Mouse (Mus musculus) T-helper 1 cell (primary cell): Measurements from ENCODE around the gene Ccl22.

Experiments
- in situ Hi-C: fragments of 300-600 bp; cut with MboI, MseI; formaldehyde crosslinking; loops from one replicate; pipeline ENCODE4 v1.15.1; 2025; ENCODE audit warnings: high pct_unique_total_duplicates

Gene Ccl22

DNA sequence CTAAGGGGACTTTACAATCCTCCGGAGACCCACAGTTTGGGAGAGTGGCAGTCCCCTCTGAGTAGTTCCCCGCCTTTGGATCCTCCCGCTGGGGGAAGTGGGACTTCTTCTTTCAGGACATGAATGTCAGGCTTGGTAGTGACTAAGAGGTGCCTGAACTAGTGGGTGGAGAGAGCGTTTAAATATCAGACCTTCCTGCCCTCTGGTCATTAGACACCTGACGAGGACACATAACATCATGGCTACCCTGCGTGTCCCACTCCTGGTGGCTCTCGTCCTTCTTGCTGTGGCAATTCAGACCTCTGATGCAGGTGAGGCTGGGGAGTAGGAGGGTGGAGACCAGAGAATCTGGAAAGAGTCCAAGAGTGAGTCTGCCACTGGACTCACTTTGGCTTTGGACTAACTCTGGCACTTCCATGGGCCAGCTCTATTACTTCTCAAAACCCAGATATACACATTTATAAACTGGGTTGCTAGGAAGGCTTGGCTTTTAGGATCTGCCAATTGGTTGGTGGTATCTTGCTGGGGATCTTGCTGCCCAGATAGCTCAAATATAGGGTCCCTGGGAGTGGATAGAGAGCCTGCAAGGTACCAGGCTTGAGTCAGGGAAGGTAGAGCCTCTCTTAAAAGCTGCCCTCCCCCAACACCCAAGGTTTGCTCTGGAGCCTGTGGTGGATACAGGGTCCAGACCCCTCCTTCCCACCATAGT is at the start of gene Ccl22:
TSS of gene Ccl22 (plus strand) at position 115 of the 709 bp plus-strand sequence.
- in situ Hi-C loops, result loop anchor here (10.0 kb wide), 1 partner anchor 439 kb away; no protein-coding TSS in a partner anchor

DNA sequence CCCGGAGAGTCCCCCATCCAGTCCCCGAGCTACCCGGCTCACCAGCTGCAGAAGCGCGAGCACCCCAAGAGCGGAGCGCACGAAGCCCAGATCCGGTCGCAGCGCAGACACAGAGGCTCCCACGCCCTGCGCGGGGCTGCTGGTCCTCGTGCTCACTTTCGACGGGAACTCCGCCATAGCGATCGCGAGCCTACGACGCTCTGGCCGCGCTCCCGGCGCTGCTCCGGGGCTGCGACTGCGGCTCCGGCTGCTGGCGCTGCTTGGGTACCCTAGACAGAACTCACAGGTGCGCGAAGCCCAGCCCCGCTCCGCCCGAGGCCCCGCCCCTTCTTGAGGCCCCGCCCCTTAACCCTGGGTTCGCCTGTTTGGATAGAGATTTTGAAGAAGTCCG is 49.4 kb upstream of the Ccl22 start, which contains the start of gene Pllp:
TSS of gene Pllp (minus strand) at position 285 of the 391 bp plus-strand sequence.
- in situ Hi-C loops, result no loop called here

DNA sequence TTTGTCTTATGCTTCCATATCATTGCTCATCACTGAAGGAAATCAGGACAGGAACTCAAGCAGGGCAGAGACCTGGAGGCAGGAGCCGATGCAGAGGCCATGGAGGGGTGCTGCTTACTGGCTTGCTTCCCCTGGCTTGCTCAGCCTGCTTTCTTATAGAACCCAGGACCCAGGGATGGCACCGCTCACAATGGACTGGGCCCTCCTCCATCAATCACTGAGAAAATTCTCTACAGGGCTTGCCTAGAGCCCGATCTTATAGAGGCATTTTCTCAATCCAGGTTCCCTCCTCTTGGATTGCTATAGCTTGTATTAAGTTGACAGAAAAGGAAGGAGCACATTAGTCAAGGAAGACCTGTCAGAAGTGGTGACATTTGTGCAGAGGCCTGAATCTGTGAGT is 48.8 kb upstream of the Ccl22 start:
- in situ Hi-C loops, result no loop called here

DNA sequence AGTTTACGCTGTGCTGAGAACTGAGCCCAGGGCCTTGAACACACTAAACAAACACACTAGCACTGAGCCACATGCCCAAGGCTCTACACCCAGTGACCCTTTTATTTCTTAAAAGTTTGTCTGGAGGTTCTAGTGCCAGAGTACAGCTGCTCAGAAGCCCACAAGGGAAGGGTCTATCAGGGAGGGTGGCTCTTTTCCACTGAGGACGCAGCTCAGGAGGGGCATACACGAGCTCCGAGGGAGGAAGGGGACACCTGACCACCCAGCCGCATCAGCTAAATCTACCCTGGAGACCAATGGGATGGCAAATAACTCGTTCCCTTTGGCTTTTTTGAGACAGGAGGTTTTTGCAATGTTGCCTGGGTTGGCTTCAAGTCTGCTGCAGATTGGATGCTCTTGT is 47.4 kb upstream of the Ccl22 start:
- in situ Hi-C loops, result no loop called here

DNA sequence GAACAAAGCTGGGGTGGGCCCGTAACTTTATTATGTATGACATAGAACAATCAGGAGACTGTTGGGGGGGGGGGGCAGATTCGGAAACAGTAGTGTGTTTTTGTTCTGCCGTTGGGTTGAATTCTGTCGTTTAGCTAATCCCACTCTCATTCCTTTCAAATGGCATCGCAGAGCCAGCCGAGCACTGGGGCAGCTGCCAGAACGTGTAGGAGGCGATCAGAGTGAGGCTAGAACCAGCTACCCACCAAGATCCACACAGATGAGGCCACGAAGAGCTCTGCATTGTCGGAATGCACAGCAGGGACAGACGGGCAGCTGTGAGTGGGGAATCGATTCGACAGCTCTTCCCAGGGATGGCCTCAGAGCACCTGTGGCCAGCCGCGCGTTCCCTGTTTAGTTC is 46.0 kb upstream of the Ccl22 start:
- in situ Hi-C loops, result no loop called here

DNA sequence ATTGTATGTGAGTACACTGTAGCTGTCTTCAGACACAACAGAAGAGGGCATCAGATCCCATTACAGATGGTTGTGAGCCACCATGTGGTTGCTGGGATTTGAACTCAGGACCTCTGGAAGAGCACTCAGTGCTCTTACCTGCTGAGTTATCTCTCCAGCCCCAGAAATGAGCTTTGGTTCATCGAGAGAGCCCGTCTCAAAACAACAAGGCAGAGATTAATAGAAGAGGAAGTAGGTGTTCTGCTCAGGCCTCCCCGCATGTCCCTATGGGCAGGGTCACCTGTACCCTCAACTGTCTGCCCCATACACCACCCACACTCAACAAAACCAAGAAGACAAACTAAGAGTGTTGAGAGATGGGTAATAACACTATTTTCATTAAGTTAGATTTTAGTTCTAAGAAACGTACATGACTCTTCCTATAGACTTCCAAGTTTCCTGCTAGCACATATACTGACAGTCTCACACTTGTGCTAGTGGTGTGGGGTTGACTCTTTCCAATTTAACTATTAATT is 44.9 kb upstream of the Ccl22 start:
- in situ Hi-C loops, result no loop called here

DNA sequence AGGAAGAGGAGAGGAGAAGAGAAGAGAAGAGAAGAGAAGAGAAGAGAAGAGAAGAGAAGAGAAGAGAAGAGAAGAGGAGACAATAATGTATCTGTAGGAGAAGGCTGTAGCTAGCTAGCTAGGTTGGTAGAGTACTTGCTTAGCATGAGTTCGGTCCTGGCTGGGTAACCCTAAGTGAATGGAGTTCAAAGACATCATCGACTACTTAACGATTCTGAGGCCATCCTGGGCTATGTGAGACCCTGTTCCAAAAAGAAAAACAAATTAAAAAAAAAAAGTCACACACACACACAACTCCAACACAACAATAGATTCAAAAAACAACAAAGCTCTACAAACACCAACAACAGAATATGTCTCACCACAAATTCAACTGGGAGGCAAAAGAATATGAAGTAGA is 43.2 kb upstream of the Ccl22 start:
- in situ Hi-C loops, result no loop called here

DNA sequence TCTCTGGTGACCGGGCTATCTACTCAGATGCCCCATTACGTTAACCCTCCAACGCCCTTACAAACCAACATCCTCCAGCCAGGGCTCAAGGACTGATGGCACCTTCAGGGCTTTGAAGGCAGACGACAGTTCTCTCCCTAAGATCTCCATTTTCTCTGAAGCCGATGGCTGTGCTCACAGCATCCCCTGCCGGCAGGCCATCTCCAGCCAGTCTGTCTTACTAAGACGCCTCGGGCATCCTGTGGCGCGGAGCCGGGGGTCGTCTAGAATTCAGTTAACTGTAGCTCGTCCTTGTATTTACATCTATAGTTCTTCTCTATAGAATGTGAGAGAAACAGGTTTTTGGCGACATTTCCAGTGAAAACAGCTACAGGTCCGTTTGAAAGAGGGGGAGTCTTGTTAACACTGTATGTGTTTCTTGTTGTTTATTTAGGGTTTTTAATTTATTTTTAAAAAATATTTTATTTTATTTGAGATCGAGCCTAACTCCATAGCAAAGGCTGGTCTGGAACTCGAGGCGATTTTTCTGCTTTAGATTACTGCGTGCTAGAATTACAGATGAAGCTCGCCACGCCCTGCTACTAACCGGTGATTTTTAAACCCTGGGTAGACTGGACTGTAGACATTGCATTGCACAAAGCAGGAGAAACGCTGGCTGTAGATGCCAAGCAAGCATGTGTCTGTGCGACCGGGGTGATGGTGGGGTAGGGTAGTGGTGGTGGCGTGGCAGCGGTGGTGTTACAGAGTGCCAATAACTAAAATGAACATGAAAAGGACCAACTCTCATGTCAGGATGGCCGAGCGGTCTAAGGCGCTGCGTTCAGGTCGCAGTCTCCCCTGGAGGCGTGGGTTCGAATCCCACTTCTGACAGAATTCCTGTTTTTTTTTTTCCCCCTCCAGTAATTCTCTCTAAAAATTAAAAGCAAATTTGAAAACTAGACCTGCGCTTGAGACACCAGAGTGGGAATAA is 42.3 kb upstream of the Ccl22 start:
- in situ Hi-C loops, result no loop called here

DNA sequence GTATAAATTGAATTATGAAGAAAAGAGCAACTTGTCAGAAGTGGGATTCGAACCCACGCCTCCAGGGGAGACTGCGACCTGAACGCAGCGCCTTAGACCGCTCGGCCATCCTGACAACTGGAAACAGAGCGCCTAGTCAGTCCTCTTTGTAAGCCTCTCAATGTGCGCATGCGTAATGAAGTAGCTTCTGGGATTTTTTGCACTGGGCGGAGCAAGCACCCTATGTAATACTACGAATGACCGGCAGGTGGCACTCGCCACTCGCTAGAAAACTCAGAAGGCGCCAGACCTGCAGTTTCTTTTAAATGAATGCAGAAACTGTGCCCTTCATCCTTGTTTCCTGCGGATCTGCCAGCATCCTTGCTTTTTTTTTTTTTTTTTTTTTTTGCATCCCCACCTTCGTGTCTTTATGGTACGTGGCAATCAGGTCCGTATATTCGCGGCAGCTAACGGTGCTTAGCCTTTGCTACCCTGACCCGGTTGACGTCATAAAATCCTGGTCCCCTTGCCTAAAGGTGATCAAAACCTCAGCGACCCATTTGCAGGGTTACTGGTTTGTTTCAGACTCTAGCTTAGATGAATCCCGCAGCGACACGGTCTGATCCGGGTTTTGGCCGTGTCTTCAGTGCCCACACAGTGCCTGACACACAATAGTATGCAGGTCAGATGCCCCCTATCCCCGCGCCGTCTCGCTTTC is 41.3 kb upstream of the Ccl22 start:
- in situ Hi-C loops, result no loop called here

DNA sequence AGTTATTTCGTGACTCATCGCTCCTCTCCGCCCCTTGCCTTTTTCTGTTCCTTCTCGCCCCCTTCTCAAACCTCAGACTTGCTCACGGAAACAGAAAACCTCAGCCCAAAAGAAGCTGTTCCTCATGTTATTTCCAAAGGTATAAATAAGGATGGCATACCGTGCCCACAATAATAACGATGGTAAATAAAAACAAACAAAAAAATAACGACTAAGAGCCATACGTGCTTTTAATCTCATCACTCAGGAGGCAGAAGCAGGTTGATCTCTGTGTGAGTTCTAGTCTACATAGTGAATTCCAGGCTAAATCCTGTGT is 40.8 kb upstream of the Ccl22 start:
- in situ Hi-C loops, result no loop called here

DNA sequence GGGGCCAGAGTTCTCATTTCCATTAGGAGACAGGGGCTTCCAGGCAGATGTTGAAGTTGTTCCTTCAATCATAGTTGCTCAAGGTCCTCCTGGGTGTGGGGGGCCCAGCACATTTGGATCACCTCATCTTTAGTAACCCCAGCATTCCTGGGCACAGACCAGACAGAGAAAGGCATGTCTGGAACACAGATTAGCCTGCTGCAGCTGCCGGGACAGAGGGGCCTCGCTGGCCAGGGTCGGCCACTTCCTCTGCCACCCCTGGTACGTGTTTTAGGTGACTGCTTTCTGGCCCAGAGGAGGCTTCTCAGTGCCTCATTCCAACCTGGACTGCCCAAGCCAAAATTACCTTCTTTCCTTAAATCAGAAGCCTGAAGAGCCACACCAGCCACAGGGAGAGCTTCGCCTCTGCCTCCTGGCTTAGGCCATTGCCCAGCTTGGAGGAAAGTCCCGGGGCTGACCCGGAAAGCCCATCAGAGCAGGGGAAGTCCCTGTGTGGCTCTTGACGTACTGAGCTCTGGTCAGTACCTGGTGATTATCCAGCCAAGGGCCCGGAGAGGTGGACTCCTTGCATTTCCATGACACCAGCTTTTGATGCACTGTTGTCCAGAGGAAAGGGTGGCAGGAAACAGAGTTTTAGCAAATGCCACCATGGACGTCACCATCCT is 39.7 kb upstream of the Ccl22 start:
- in situ Hi-C loops, result loop anchor here (5.0 kb wide), 1 partner anchor 102 kb away; no protein-coding TSS in a partner anchor

DNA sequence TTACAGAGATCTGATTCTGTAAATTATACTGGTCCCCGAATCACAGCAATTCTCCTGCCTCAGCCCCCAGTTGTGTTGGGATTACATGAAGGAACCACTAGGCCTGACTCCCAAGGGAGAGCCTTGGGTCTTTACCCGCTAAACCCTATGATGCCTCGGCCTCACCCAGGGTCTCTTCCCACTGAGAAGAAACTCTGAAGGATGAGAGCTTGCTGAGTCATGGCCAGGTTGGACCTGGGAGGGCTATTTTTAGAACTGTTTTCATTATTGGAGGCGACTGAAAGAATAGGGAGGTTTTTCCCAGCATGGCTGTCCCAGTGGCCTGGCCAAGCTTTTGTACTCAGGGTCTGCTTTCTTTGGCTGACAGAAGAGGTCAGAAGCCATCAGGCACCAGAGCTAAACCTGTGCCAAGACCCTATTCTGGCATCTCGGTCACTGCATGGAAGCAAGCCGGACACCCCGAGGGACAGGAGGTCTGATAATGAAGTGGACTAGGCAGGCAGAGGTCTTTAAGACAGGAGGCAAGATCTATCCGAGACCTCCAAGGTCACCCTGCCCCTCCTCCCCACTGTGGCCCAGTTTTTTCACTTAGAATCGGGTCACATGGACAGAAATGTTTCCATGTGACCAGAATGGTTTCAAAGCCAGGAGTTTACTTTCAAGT is 38.5 kb upstream of the Ccl22 start:
- in situ Hi-C loops, result loop anchor here (5.0 kb wide), 1 partner anchor 100 kb away; no protein-coding TSS in a partner anchor

DNA sequence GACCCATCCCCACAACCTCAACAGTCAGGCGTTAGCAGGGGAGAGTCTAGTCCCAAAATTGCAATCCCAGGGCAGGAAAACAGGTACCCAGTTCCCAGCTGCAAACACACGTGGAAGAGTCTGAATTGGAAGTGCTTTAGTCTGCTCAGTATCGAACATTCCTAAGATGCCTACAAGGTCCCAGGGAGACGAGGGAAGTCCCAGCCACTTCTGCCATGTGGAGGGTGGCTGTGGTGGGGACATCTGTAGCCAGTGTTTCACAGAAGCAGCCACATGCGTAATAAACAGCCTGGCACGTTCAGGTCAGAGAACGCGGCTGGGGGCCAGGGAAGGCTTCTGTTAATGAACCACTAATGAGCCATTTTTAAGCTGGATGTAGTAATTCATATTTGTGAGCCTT is 35.1 kb upstream of the Ccl22 start:
- in situ Hi-C loops, result no loop called here

DNA sequence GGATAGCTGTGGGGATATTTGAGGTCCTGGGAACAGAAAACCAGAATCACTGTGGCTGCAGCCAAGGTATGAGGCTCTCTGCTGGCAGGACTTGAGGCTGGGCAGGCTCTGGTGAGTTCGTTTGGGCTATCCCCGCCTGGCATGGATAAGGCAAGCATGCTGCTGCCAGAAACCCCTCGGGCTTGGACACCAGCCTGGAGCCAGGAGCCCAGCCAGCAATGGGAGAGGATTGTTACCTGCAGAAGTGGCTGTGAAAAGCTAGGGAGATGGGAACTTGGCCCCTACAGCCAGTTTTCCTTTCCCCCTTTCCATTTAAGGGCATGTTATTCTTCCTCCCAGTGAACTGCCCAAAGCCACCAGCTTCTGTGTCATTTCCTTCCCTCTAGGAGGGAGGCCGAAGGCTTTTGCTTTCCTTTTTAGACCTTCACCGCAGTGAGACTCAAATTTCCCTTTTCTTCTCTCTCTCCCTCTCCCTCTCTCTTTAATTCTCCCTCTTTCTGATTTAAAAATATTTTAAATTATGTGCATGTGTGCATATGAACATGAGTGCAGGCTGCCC is 34.2 kb upstream of the Ccl22 start:
- in situ Hi-C loops, result no loop called here

DNA sequence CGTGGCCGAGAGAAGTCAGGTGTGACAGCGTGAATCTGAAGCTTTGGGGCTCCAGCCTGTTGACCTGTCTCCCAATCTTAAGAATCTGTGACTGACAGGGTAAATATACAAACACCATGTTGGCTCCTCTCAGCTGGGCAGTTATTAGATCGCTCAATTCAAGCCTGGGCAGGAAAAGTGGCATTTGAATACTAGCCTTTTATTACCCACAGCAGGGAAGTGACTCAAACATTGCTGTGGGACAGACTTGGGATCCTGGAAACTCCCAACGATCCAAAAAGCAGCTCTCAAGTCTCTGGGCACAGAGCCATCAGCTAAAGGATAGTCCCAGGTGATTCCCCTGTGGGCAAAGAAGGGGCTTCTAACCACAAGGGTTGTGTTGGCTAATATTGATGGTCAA is 30.8 kb upstream of the Ccl22 start:
- in situ Hi-C loops, result no loop called here

DNA sequence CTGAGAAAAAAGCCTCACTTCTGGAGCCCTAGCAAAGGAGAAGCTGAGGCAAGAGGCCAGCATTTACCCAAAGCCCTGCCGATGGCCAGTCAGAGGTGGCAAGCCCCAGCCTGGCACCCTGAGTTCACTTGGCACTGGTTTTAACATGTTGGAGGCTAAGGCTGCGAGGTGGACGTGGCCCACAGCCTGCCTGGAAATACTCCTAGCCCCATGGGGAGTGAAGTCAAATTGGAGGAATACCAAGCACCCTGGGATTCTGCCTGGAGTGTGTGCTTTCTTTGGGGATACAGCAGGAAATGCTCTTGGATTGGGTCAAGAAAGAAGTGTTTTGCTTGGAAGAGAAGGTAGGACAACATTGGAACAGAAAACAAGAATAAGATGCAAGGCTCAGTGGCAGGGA is 29.5 kb upstream of the Ccl22 start:
- in situ Hi-C loops, result no loop called here

DNA sequence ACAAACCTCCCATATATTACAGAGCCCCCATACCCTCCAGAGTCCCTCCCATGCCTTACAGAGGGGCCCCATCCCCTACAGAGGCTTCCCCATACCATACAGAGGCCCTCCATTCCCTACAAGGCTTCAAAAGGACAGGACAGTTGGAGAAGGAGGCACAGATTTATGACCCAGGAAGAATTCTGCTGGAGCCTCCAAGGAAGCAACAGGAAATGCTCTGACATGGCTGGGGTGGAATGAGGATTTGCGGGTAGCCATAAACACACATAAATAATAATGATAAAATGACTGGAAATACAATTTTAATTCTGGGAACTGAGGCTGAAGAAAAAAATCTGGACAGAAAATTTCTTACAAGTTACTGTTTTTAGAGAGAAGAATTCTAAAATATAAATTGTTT is 28.5 kb upstream of the Ccl22 start:
- in situ Hi-C loops, result no loop called here

DNA sequence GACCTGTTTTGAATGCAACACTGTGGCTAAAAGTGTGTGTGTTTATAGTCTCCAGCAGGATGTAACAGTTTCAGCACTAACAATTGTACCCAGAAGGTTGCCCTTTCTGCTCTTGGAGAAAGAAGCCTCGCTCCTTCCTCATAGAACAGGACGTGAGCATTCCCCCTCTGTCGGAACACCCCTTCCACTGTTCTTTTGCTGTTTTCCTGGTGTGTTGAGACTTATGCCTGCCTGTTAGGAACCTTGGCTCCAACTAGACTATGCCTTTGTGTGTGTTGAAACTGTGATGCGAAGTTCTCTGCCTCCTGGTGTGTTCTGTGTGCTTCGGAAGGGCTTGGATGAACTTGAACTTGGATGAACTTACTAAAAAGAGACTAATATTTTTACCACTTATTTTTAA is 19.4 kb upstream of the Ccl22 start:
- in situ Hi-C loops, result no loop called here

DNA sequence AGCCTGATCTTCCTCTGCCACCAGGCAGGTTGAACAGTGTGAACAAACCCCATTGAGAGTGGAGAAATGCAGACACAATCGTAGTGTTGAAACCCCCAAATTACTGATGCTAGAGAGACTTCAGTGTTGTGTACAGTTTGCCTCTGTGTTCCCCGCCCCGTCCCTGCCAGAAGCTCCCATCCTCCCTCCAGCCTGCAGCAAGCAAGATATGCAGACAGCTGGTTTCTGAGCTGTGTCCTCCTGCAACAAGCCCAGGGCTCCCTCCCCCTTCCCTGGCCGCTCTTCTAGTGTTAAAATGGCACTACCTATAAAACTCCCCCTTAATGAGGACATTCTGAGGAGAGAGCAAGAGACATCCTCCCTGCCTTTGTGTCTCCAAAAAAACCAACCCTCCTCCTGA is 16.1 kb upstream of the Ccl22 start:
- in situ Hi-C loops, result no loop called here

DNA sequence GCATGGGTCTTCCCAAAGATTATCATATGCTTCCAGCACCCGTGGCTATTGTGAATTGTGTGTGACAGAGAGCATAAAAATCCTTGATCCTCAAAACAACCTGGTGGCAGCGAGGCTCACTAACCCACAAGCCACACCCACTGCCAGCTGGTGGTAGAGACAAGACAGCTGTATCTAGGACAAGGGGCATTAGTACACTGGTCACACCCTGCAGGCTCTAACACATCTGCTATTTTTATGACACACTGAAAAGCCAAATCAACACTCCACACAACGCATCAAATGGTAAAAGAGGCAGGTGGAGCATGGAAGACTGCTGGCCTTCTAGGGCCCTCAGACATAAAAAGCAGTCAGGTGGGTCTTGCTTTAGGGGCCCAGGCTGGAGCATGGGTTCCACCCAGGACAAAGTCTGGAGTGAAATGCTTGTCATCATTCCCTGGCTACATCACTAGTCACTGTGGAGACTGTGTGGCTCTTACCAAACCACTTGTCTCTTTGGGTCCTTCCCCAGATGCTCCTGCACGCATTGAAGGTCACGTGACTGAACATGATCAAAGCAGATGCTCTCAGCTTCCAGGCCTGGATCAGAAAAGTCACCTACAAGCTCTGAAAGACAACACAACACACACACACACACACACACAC is 11.4 kb upstream of the Ccl22 start:
- in situ Hi-C loops, result no loop called here
